Mouse (Mus musculus) megakaryocyte progenitor cell, adult 5-6 weeks (primary cell): ENCODE measurements around the gene Wipf1. TPM values are rescaled to one million over a fixed set of nuclear protein-coding genes. Genes with fewer than 3 reads are reported as not detected.
A peak's percentile ranks its signal among the peaks of the same experiment; 100 is the strongest.
"Not testable (repeated sequence)": the region's sequence is repeated elsewhere in the genome, so short reads cannot be mapped to it uniquely, and the experiment has no call there.

ENCODE experiments used
- ATAC-seq: replicated peaks from 2 replicates; pipeline ENCODE4 v1.8.0; 2016; ENCODE audit warnings: mild to moderate bottlenecking, moderate TSS enrichment, inconsistent platforms; ENCODE audit not compliant: poor library complexity
- total RNA-seq, 2 experiments: library from RNA; stranded (forward) in 1 of 2; stranded (reverse) in 1 of 2; fragments of 157-497, 149-512 nt in 1 of 2; fragments of 200-1000 nt in 1 of 2; gene quantifications; 2 replicates each; pipeline versions ENCODE4 v1.2.3 to v1.2.4; 2015 to 2017

The Wipf1 gene
- total RNA-seq, 2 experiments from 2014 or later: 13.7 to 39.1 TPM

GRCm38 (mm10) chr2:73510025-73510288, 19.6 kb downstream of the Wipf1 start:
- ATAC-seq: no peak

- ATAC-seq: peak; percentile 22; the same call in 1 of the 2 replicates
Measured at GRCm38 (mm10) chr2:73509248-73510024, 20.1 kb downstream of the Wipf1 start.

- no peak for ATAC-seq
Measured at GRCm38 (mm10) chr2:73507886-73508285, 21.6 kb downstream of the Wipf1 start.

GRCm38 (mm10) chr2:73506337-73506736, 23.2 kb downstream of the Wipf1 start:
- not testable (repeated sequence) for ATAC-seq

GRCm38 (mm10) chr2:73502863-73503429, 26.6 kb downstream of the Wipf1 start:
- ATAC-seq: peak; percentile 93

GRCm38 (mm10) chr2:73500864-73501263, 28.7 kb downstream of the Wipf1 start:
- ATAC-seq: no peak

GRCm38 (mm10) chr2:73498322-73498721, 31.2 kb downstream of the Wipf1 start:
- ATAC-seq: no peak

- peak; percentile 18; the same call in 1 of the 2 replicates for ATAC-seq
Measured at GRCm38 (mm10) chr2:73497572-73497971, 32.0 kb downstream of the Wipf1 start.

- peak; percentile 68 for ATAC-seq
Measured at GRCm38 (mm10) chr2:73496944-73497343, 32.6 kb downstream of the Wipf1 start.

GRCm38 (mm10) chr2:73496329-73496685, 33.2 kb downstream of the Wipf1 start:
- 0 out of 2 replicates have a peak, but pooled peaks have one; percentile 3 for ATAC-seq

GRCm38 (mm10) chr2:73495617-73496328, 33.8 kb downstream of the Wipf1 start:
- peak; percentile 47 for ATAC-seq

- no peak for ATAC-seq
Measured at GRCm38 (mm10) chr2:73493517-73493916, 36.0 kb downstream of the Wipf1 start.

- peak; percentile 81 for ATAC-seq
Measured at GRCm38 (mm10) chr2:73491442-73492241, 37.9 kb downstream of the Wipf1 start.

GRCm38 (mm10) chr2:73490466-73490865, 39.1 kb downstream of the Wipf1 start:
- no peak for ATAC-seq

- peak; percentile 70 for ATAC-seq
Measured at GRCm38 (mm10) chr2:73486120-73486601, 43.4 kb downstream of the Wipf1 start.

GRCm38 (mm10) chr2:73485236-73486119, 44.1 kb downstream of the Wipf1 start:
- peak; percentile 70 for ATAC-seq

- no peak for ATAC-seq
Measured at GRCm38 (mm10) chr2:73484561-73485235, 44.8 kb downstream of the Wipf1 start.

- no peak for ATAC-seq
Measured at GRCm38 (mm10) chr2:73478805-73479204, 50.7 kb downstream of the Wipf1 start.

GRCm38 (mm10) chr2:73477501-73477900, 52.0 kb downstream of the Wipf1 start:
- ATAC-seq: no peak
